Mouse (Mus musculus): Measurements from ENCODE around the gene Hexim2. TPM values are rescaled to one million over a fixed set of nuclear protein-coding genes. Genes with fewer than 3 reads are reported as not detected.

The Hexim2 gene
- total and polyA plus RNA-seq, 2 experiments from 2014 or later: 28.9 to 30.2 TPM

DNA sequence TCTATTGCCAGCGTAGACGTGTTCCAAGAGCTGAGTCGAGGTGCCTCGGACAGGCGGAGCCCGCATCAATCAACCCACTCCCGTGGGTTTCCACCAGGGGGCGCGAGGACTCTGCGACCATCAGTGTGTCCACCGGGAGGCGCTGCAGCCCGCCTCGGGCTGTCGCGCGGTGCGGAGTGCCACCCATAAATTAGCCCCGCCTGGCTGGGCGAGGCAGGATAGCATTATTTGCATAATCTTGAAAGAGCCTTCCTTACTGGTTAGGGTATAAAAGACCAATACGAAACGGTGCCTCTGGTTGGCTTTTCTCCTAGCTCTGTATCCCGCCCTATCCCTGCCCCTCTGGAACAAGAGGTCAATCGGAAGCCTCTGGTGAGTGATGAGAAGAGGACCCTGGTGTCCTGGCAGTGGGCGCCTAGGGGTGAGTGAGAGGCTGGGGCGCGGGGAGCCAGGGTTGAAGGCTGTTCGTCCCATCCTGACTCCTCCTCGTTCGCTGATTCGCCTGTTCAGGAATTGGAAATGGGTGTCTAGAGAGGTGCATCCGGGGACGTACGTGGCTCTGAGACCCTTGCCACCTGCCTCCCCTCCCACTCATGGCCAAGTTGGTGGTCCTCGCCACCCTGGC lies 29.4 kb upstream of the Hexim2 start:
- Histone ChIP-seq H3K27me3 (ENCODE audit: insufficient read depth, low read length) (0 out of 2 replicates have a peak, but pooled peaks cover 3% of the 10 kb centered on the region), H3K4me2 (ENCODE audit: low read depth, low read length) (peak overlapping the region; percentile 87), H3K4me3 (ENCODE audit: low read length) (peak overlapping the region; percentile 47), H3K9ac (replicated peaks; ENCODE audit: low read length) (peak overlapping the region; percentile 56; the same call in 1 of the 2 replicates), H3K36me3 (ENCODE audit: insufficient read depth, low read length) (no peaks in the 10 kb centered on the region), H3K4me1 (ENCODE audit: insufficient read depth, low read length) (no peaks in the 10 kb centered on the region), H3K9me3 (ENCODE audit: low read length) (no peaks in the 10 kb centered on the region), H3K27ac (no peak overlapping the region)
- DNase-seq (ENCODE audit: low spot score) (peak; percentile 97), ATAC-seq (peak; percentile 93)
- WGBS: under 1% methylated on average over 35 of the region's 35 CpGs
- peak; percentile 100 for TF ChIP-seq CTCF (IDR thresholded peaks at IDR 0.05; ENCODE audit: low read depth)

DNA sequence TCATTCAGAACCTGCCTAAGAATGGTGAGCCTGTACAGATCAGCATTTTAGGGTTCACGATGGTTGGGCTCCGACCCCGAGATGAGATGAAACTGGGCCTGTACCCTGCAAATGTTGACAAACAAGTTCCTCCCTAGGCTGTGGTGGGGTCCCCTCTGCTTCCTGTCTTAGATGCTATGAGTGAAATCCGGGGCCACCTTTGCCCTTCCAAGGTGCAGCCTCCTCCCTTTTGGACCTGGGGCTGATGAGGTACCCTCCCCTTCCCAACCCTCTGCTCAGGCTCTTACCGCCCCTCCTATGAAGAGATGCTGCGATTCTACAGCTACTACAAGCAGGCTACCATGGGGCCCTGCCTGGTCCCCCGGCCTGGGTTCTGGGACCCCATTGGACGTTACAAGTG lies 28.6 kb upstream of the Hexim2 start:
- no peak for TF ChIP-seq CTCF (IDR thresholded peaks at IDR 0.05; ENCODE audit: low read depth)
- Histone ChIP-seq H3K9me3 (ENCODE audit: low read length) (no peaks in the 10 kb centered on the region), H3K36me3 (ENCODE audit: insufficient read depth, low read length) (no peaks in the 10 kb centered on the region), H3K4me3 (ENCODE audit: low read length) (peak overlapping the region; percentile 47; the same call in 1 of the 2 replicates), H3K4me1 (ENCODE audit: insufficient read depth, low read length) (no peaks in the 10 kb centered on the region), H3K4me2 (ENCODE audit: low read depth, low read length) (peak overlapping the region; percentile 87), H3K27ac (no peak overlapping the region), H3K9ac (replicated peaks; ENCODE audit: low read length) (0 out of 2 replicates have a peak overlapping the region, but pooled peaks have one; percentile 42), H3K27me3 (ENCODE audit: insufficient read depth, low read length) (0 out of 2 replicates have a peak, but pooled peaks cover 3% of the 10 kb centered on the region)
- DNase-seq (ENCODE audit: low spot score) (no peak), ATAC-seq (no peak)
- 61% methylated on average over 8 of the region's 8 CpGs for WGBS

- 0 out of 2 replicates have a peak, but pooled peaks cover 3% of the 10 kb centered on the region for H3K27me3 ChIP-seq (ENCODE audit: insufficient read depth, low read length)
- no peak for ATAC-seq
- H3K4me2 ChIP-seq (ENCODE audit: low read depth, low read length): no peak overlapping the region
- no peak overlapping the region for H3K9ac ChIP-seq (replicated peaks; ENCODE audit: low read length)
- no peak for DNase-seq (ENCODE audit: low spot score)
- H3K36me3 ChIP-seq (ENCODE audit: insufficient read depth, low read length): no peaks in the 10 kb centered on the region
- 82% methylated on average over 7 of the region's 7 CpGs for WGBS
- TF ChIP-seq CTCF (IDR thresholded peaks at IDR 0.05; ENCODE audit: low read depth): no peak
- H3K4me1 ChIP-seq (ENCODE audit: insufficient read depth, low read length): no peaks in the 10 kb centered on the region
- H3K4me3 ChIP-seq (ENCODE audit: low read length): no peak overlapping the region
- H3K9me3 ChIP-seq (ENCODE audit: low read length): no peaks in the 10 kb centered on the region
- H3K27ac ChIP-seq: no peak overlapping the region
Observed at GRCm38 (mm10) chr11:103104469-103104868, 27.8 kb upstream of the Hexim2 start.

DNA sequence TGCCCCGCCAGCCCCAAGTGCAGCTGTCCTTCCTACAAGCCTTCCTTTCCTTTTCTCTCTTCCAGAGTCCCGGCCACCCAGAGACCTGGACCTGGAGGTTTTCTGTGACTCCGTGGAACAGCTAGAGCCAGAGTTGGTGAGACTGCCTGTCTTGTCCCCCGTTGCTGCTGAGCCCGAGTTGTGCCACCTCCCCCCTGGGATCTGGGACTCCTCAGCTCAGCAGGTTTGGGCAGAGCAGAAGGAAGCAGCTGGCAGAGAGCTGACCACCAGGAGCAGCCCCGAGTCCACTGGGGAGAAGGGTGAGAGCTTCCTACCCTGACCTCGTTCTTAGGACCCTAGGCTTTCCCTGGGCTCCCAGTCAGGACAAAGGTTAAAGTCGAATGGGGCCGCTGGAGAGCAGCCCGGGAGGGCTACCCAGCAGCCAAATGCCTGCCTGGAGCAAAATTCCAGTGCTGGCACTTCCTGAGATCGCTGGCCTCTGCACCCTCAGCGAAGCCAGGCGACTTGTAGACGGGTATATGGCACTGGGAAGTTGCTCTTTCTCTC lies 27.0 kb upstream of the Hexim2 start:
- Histone ChIP-seq H3K36me3 (ENCODE audit: insufficient read depth, low read length) (no peaks in the 10 kb centered on the region), H3K9ac (replicated peaks; ENCODE audit: low read length) (no peak overlapping the region), H3K27me3 (ENCODE audit: insufficient read depth, low read length) (0 out of 2 replicates have a peak, but pooled peaks cover 2% of the 10 kb centered on the region), H3K27ac (no peak overlapping the region), H3K4me2 (ENCODE audit: low read depth, low read length) (no peak overlapping the region), H3K4me1 (ENCODE audit: insufficient read depth, low read length) (no peaks in the 10 kb centered on the region), H3K4me3 (ENCODE audit: low read length) (no peak overlapping the region), H3K9me3 (ENCODE audit: low read length) (no peaks in the 10 kb centered on the region)
- 55% methylated on average over 14 of the region's 14 CpGs for WGBS
- TF ChIP-seq CTCF (IDR thresholded peaks at IDR 0.05; ENCODE audit: low read depth): no peak
- no peak for ATAC-seq
- DNase-seq (ENCODE audit: low spot score): no peak

- no peaks in the 10 kb centered on the region for H3K36me3 ChIP-seq (ENCODE audit: insufficient read depth, low read length)
- no peak overlapping the region for H3K27ac ChIP-seq
- no peak for DNase-seq (ENCODE audit: low spot score)
- 90% methylated on average over 6 of the region's 6 CpGs for whole genome bisulfite sequencing
- no peak overlapping the region for H3K4me2 ChIP-seq (ENCODE audit: low read depth, low read length)
- no peak for ATAC-seq
- no peaks in the 10 kb centered on the region for H3K9me3 ChIP-seq (ENCODE audit: low read length)
- no peaks in the 10 kb centered on the region for H3K27me3 ChIP-seq (ENCODE audit: insufficient read depth, low read length)
- H3K9ac ChIP-seq (replicated peaks; ENCODE audit: low read length): no peak overlapping the region
- H3K4me1 ChIP-seq (ENCODE audit: insufficient read depth, low read length): no peaks in the 10 kb centered on the region
- no peak for TF ChIP-seq CTCF (IDR thresholded peaks at IDR 0.05; ENCODE audit: low read depth)
- H3K4me3 ChIP-seq (ENCODE audit: low read length): no peak overlapping the region
Observed at GRCm38 (mm10) chr11:103105810-103106209, 26.4 kb upstream of the Hexim2 start.

- no peak overlapping the region for H3K4me3 ChIP-seq (ENCODE audit: low read length)
- H3K36me3 ChIP-seq (ENCODE audit: insufficient read depth, low read length): no peaks in the 10 kb centered on the region
- no peak overlapping the region for H3K9ac ChIP-seq (replicated peaks; ENCODE audit: low read length)
- no peak for ATAC-seq
- H3K4me1 ChIP-seq (ENCODE audit: insufficient read depth, low read length): no peaks in the 10 kb centered on the region
- 0 out of 2 replicates have a peak, but pooled peaks cover 3% of the 10 kb centered on the region for H3K27me3 ChIP-seq (ENCODE audit: insufficient read depth, low read length)
- H3K4me2 ChIP-seq (ENCODE audit: low read depth, low read length): no peak overlapping the region
- no peak for TF ChIP-seq CTCF (IDR thresholded peaks at IDR 0.05; ENCODE audit: low read depth)
- no peak overlapping the region for H3K27ac ChIP-seq
- DNase-seq (ENCODE audit: low spot score): no peak
- WGBS: 63% methylated on average over 4 of the region's 4 CpGs
- no peaks in the 10 kb centered on the region for H3K9me3 ChIP-seq (ENCODE audit: low read length)
Observed at GRCm38 (mm10) chr11:103106386-103106785, 25.8 kb upstream of the Hexim2 start.

DNA sequence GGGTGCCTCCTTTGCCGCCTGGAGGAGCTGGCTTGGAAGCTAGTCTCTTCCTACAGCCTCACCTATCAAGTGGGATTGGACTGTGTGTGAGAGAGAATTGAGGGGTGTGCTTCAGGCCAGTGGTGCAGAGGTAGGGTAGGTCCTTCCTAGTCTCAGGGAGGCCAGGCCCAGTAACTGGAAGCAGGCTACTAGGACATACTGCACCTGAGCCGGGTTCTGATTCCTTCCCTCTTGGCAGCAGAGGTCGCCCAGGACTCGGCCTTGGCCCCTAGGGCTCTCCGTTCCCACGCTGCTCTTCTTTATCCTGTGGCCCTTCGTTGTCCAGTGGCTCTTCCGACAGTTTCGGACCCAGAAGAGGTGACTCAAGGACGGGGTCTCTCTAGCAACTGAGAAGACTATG lies 20.9 kb upstream of the Hexim2 start:
- H3K9ac ChIP-seq (replicated peaks; ENCODE audit: low read length): no peak overlapping the region

More for the DNA sequence above, 20.9 kb upstream of the Hexim2 start:
- Histone ChIP-seq H3K4me2 (ENCODE audit: low read depth, low read length) (peak overlapping the region; percentile 52; the same call in 1 of the 2 replicates), H3K27ac (no peak overlapping the region), H3K4me3 (ENCODE audit: low read length) (no peak overlapping the region), H3K27me3 (ENCODE audit: insufficient read depth, low read length) (0 out of 2 replicates have a peak, but pooled peaks cover 8% of the 10 kb centered on the region), H3K4me1 (ENCODE audit: insufficient read depth, low read length) (peaks cover 5% of the 10 kb centered on the region), H3K9me3 (ENCODE audit: low read length) (no peaks in the 10 kb centered on the region), H3K36me3 (ENCODE audit: insufficient read depth, low read length) (no peaks in the 10 kb centered on the region)
- WGBS: 15% methylated on average over 10 of the region's 10 CpGs
- DNase-seq (ENCODE audit: low spot score): no peak
- ATAC-seq: no peak
- TF ChIP-seq CTCF (IDR thresholded peaks at IDR 0.05; ENCODE audit: low read depth): no peak

Measured in hindbrain, postnatal 0 days (tissue).